Mouse (Mus musculus) bone marrow macrophage, adult 2 months (primary cell): ENCODE measurements around the gene Gapvd1. TPM values are rescaled to one million over a fixed set of nuclear protein-coding genes. Genes with fewer than 3 reads are reported as not detected.
"Not testable (repeated sequence)": the region's sequence is repeated elsewhere in the genome, so short reads cannot be mapped to it uniquely, and the experiment has no call there.

Experiments
- H3K27ac ChIP-seq: 2 replicates; pipeline ENCODE4 v1.5.1; 2012; ENCODE audit warnings: low read depth, low read length; ENCODE audit not compliant: insufficient read depth
- H3K4me1 ChIP-seq: 2 replicates; pipeline ENCODE4 v1.6.1; 2012; ENCODE audit warnings: low read length; ENCODE audit not compliant: control insufficient read depth, insufficient read depth
- H3K4me3 ChIP-seq: 2 replicates; pipeline ENCODE4 v1.5.1; 2012; ENCODE audit warnings: mild to moderate bottlenecking, low read length, moderate library complexity; ENCODE audit not compliant: insufficient read depth
- CTCF ChIP-seq: IDR thresholded peaks from 2 replicates; pipeline ENCODE4 v1.5.1; 2012; ENCODE audit warnings: low read depth, mild to moderate bottlenecking, low read length, moderate library complexity
- POLR2A ChIP-seq: IDR thresholded peaks from 2 replicates; pipeline ENCODE4 v1.6.1; 2012; ENCODE audit warnings: mild to moderate bottlenecking, low read depth, low read length, borderline replicate concordance
- polyA plus RNA-seq: library from polyadenylated mRNA; stranded (reverse); fragments of >200 nt; gene quantifications from 2 replicates; pipeline ENCODE4 v1.2.4, GENCODE M21; 2012; ENCODE audit not compliant: missing spikeins, insufficient read depth, insufficient read length

The Gapvd1 gene
- polyA plus RNA-seq, 1 experiment: 98.7 TPM

DNA sequence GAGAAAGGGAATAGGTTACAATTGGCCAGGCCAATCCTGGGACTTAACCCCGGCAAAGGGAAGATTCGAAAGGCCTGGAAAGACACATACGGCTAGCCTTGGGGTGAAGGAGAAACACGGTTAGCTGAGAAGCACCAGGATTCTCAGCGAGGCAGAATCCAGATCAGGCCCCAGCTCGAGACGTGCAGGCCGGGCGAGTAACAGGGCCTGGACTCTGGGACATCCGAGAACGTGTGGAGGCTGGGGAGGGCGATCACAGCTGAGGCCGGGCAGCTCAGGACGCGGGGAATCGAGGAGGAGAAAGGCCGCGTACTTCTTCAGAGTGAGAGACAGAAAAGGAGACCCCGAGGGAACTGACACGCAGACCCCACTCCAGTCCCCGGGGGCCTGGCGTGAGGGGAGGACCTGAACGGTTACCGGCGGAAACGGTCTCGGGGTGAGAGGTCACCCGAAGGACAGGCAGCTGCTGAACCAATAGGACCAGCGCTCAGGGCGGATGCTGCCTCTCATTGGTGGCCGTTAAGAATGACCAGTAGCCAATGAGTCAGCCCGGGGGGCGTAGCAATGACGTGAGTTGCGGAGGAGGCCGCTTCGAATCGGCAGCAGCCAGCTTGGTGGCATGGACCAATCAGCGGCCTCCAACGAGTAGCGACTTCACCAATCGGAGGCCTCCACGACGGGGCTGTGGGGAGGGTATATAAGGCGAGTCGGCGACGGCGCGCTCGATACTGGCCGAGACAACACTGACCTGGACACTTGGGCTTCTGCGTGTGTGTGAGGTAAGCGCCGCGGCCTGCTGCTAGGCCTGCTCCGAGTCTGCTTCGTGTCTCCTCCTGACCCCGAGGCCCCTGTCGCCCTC, 16.6 kb upstream of the Gapvd1 start, which contains the start of gene Hspa5:
TSS of gene Hspa5 (plus strand) at position 603 of the 859 bp plus-strand sequence.
- TF ChIP-seq CTCF (no peak), POLR2A (peak; percentile 94)
- Histone ChIP-seq H3K4me3 (peak within 1 kb of the TSS; percentile 95), H3K4me1 (peaks cover 19% of the 10 kb centered on the region), H3K27ac (peak within 1 kb of the TSS; percentile 78)

- TF ChIP-seq CTCF (no peak), POLR2A (no peak)
- peak overlapping the region; percentile 87 for H3K4me3 ChIP-seq
These were observed 15.9 kb upstream of the Gapvd1 start for GRCm38 (mm10) chr2:34770951-34771350.

DNA sequence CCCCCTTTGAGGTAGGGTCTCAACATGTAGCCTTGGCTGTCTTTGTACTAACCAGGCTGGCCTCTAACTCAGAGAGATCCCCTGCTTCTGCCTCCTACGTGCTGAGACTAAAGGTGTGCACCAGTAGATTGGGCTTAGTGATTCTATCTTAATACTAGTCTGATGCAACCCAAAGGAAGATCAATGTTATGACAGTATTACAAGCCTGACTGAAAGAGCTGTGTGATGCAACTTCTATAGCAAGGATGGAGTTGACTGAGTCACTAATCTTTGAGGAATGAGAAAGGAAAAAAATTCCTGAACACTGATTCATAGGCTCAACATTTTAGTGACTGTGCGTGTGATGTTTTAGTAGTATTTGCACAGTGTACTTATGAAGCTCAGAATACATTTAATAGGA, 15.0 kb upstream of the Gapvd1 start:
- H3K4me1 ChIP-seq: peaks cover 12% of the 10 kb centered on the region
- no peak overlapping the region for H3K27ac ChIP-seq
- H3K4me3 ChIP-seq: peak overlapping the region; percentile 47
- TF ChIP-seq POLR2A (no peak), CTCF (no peak)

More at GRCm38 (mm10) chr2:34770951-34771350, 15.9 kb upstream of the Gapvd1 start:
- peak overlapping the region; percentile 76 for H3K27ac ChIP-seq
- peaks cover 14% of the 10 kb centered on the region for H3K4me1 ChIP-seq

- H3K4me1 ChIP-seq: peaks cover 6% of the 10 kb centered on the region
- H3K4me3 ChIP-seq: no peak overlapping the region
- no peak overlapping the region for H3K27ac ChIP-seq
- TF ChIP-seq CTCF (no peak), POLR2A (no peak)
These were observed 9.8 kb upstream of the Gapvd1 start for GRCm38 (mm10) chr2:34764801-34765200.

- H3K4me3 ChIP-seq: no peak overlapping the region
- TF ChIP-seq POLR2A (no peak), CTCF (no peak)
- no peak overlapping the region for H3K27ac ChIP-seq
- peaks cover 6% of the 10 kb centered on the region; the same call in 1 of the 2 replicates for H3K4me1 ChIP-seq
These were observed 7.8 kb upstream of the Gapvd1 start for GRCm38 (mm10) chr2:34762872-34763271.

DNA sequence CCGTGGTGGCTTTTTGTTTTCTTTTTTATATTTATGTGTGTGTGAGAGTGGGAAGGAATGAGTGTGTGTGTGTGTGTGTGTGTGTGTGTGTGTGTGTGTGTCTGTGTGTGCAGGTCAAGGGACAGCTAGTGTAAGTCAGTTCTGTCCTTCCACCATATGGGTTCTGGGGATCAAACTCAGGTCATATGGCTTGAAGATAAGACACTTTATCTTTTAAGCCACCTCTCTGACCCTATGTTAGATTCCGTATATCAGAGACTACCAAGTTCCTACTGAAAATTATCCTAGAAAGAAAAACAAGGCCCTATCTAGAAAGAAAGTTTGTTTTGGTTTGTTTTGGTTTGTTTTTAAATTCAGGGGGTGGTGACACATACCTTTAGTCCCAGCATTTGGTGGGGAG, 7.1 kb upstream of the Gapvd1 start:
- no peak overlapping the region for H3K4me3 ChIP-seq
- no peak overlapping the region for H3K27ac ChIP-seq
- no peak for TF ChIP-seq CTCF
- no peak for TF ChIP-seq POLR2A
- H3K4me1 ChIP-seq: peaks cover 6% of the 10 kb centered on the region; the same call in 1 of the 2 replicates

GRCm38 (mm10) chr2:34761272-34761671, 6.2 kb upstream of the Gapvd1 start:
- not testable (repeated sequence) for H3K27ac ChIP-seq, H3K4me1 ChIP-seq, H3K4me3 ChIP-seq

- Histone ChIP-seq H3K27ac (no peak overlapping the region), H3K4me3 (no peak overlapping the region), H3K4me1 (peaks cover 4% of the 10 kb centered on the region)
- TF ChIP-seq POLR2A (no peak), CTCF (no peak)
These were observed 2.3 kb upstream of the Gapvd1 start for GRCm38 (mm10) chr2:34757341-34757740.

DNA sequence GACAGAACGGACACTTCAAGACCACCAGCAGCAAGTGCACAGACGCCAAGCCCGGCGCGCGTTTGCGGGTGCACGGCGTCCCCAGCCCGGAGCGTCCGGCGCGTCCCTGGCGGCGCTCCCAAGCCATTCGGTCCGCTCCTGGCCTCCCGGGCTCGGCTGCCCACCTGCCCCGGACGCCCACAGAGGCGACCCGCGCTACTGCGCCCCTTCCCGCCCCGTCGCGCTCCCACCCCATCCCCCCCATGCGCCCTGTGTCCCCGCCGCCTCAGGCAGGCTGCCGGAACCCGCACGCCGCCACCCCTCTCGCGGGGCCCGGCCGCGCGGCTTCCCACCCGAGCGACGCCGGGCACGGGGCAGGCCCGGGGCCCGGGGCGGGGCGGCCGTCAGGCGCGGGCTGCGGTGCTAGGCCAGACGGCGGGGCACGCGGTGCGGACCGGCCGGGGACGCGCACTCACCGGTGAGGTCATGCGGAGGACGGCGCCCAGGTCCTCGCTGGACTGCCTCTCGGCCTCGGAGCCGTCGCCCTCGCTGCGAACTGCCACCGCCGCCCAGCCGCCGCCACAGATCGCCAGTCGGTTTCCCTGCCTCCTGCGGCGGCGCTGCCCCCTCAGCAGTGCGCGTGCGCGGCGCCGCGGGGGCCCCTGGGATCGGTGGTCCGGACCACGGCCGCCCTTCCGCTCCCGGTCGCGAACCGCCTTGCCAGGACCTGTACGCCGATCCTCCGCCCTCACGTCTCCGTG, 1.1 kb downstream of the Gapvd1 start:
- peak overlapping the region; percentile 93 for H3K4me3 ChIP-seq
- peak overlapping the region; percentile 78 for H3K27ac ChIP-seq
- H3K4me1 ChIP-seq: peaks cover 15% of the 10 kb centered on the region
- TF ChIP-seq CTCF (no peak), POLR2A (no peak)

DNA sequence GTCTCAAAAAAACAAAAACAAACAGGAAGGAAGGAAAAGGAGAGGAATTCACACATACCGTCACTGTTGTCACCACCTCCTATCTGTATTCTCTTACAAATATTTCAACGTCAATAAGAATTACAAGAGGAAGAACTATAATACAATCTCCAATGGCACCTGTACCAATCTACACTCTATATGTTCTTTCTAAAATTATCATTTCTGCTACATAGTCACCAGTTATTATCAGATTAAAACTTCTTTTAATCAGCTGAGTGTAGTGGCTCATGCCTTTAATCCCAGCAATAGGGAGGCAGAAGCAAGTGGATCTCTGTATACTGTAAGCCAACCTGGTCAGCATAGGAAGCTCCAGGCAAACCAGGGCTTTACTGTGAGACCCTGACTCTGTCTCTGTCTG, 4.8 kb downstream of the Gapvd1 start:
- H3K4me3 ChIP-seq: no peak overlapping the region
- H3K4me1 ChIP-seq: peaks cover 16% of the 10 kb centered on the region
- TF ChIP-seq POLR2A: no peak
- TF ChIP-seq CTCF: no peak
- no peak overlapping the region for H3K27ac ChIP-seq
